Mouse (Mus musculus): ENCODE measurements at regions not wholly inside any gene's neighbourhood (a gene's known extent, or its start where the extent isn't known, plus 50 kb on each side); places are given as distances from the start of the nearest gene placed in this dataset.

DNA sequence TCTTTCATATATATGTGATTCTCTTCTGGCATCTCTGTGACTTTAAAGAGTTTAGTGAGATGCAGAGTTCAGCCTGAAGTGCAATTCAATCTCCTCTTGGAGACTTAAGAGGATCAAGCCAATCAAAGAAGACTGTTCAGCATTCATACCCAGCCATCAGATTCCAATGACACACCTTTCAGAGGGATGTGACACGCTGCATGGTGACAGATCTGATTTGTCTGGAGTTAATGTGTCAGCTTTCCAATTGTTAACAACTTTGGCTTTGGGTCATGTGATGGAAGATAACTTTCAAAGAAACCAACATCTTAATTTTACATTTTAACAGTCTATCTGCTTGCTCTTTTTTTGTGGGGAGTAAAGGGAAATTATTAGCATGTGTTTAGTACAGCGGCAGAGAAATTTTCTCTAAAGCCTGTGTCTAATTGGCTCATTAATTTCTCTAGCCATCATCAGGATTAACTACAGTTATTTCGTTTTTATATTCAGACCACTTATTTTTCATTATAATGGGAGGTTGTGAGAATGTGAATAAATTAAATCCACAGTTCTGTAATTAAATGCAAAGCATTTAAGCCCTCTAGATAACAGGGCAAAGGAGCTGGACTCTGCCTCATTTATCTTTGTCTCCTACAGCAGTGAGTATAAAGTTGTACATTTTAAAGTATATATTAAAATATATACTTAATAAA, 108.2 kb upstream of the Adamts5 start:
- no peak for DNase-seq (ENCODE audit: low read depth, low spot score)

GRCm38 (mm10) chr16:86007799-86008198, 106.2 kb upstream of the Adamts5 start:
- DNase-seq (ENCODE audit: low read depth, low spot score) = no peak

GRCm38 (mm10) chr16:86000846-86001245, 99.2 kb upstream of the Adamts5 start:
- no peak for DNase-seq (ENCODE audit: low read depth, low spot score)

DNA sequence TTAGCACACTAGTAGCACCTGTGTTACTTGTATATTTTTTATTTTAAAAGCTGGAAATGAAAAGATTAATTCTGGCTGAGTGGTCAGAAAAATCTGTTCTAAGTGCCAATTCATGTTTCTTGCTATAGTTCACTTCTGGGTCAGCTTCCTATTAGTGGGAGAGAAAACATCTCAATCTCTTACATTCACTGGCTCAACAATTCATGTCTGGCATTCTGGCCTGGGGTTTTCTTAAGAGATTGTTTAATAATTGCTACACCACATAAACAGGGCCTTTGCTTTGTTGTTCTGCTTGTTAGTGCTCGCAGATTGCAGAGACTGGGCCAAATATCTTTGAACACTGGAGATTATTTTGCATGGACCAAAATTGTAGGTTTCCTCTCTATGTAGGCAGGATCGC, 84.2 kb upstream of the Adamts5 start:
- DNase-seq (ENCODE audit: low read depth, low spot score) = no peak

GRCm38 (mm10) chr16:85977102-85977501, 75.5 kb upstream of the Adamts5 start:
- DNase-seq (ENCODE audit: low read depth, low spot score) = no peak

DNA sequence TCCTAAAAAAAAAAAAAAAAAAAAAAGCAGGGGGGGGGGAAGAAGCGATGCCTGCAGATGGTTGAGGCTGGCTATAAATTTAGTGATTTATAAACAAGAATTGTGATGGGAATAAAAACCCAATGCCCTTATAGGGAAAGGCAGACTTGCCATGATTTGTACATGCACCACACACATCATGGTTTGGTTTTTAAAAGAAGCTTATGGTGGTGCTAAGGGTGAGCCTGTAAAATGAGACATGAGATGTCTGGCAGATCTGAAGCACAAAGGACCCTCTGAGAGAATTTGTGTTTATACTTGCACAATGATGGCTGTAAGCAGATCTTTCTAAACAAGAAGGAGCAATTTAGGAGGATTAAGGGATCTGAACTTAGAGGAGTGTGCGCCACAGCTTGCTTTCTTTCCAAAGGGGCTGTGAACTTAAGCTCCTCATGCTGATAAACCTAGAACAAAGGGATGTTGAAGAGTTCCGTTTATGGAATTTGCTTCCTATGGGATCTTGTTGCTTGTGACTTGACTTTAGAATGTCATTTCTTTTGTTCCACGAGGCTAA, 65.3 kb upstream of the Adamts5 start:
- no peak for DNase-seq (ENCODE audit: low read depth, low spot score)

DNA sequence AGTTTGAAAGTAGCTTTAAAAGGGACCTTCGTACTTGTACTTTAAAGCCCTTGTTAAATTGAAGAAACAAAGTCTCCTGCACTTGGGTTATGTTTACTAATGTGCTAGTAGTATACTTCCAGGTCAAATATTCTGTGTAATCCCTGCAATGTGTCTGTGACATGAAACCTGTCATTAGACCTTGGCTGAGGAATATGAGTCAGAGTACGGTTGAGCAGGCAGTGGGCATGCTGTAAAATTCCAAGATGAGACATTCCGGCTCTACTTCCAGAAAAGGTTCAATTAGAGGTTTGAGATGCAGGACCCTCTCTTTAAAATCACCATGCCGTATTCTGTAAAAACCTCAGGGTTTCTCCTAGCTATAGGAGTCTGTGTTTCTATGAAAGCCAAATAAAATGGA, 64.6 kb upstream of the Adamts5 start:
- DNase-seq (ENCODE audit: low read depth, low spot score) = no peak

DNA sequence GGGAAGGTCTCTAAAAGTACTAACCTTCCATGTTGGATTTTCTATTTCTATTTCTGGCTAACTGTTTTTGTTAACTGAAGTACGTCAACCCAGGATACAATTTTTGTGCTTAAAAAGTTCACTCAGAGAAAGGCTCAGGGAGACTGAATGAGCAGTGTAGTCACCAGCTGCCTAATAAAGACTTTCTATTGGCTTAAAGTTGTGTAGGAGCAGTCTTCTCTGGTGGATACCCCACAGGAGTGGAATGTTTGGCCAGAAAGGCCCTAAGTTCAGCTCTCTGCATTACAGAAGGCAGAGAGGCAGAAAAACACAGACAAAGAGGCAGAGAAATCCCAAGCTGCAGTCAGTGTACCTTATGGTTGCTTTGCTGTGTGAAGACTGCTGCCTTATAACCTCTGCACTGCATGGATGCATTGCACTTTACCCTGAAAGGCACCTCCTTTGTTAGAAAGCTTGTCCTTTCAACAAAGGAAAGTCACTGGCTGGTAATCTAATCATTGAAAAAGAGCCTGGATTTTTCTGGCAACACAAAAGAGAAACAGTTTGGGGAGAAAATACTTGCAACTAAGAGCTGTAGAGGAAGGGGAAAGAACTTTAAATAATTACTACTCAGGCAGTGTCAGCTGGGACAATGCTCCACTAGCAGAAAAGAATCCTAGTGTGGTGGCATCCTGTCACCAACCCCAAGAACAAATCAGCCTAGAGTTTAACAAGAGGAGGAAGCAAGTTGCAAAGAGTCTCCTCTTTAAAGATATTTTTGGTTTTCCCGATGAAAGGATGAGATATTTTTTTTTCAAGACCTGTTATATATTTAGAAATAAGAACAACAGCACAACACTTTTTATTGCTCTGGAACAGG, 63.0 kb upstream of the Adamts5 start:
- no peak for DNase-seq (ENCODE audit: low read depth, low spot score)

- DNase-seq (ENCODE audit: low read depth, low spot score) = no peak
Measured at GRCm38 (mm10) chr16:85956006-85956562, 54.5 kb upstream of the Adamts5 start.

DNA sequence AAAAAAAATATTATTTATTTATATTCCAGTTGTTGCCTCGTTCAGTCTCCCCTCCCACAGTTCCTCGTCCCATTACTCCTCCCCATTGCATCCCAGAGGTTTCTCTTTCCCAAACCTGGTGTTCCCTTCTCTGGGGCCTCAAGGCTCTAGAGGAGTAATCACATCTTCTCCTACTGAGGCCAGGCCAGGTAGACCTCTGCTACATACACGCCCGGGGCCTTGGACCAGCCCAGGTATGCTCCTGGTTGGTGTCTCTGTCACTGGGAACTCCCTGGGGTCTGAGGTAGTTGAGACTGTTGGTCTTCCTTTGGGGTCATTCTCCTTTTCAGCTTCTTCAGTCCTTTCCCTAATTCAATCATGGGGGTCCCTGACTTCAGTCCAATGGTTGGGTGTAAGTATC, 50.0 kb upstream of the Adamts5 start:
- DNase-seq (ENCODE audit: low read depth, low spot score) = no peak
